Mouse (Mus musculus): ENCODE measurements around the gene Klhl32.

- no peak for TF ChIP-seq POLR2A (IDR thresholded peaks at IDR 0.05; ENCODE audit: low read depth, low read length)
- TF ChIP-seq CTCF (IDR thresholded peaks at IDR 0.05; ENCODE audit: borderline replicate concordance, insufficient read depth, low read length) = no peak
Measured at GRCm38 (mm10) chr4:24838567-24838966, 12.4 kb downstream of the Klhl32 start.
